Mouse (Mus musculus) megakaryocyte, embryonic 14.5 days (primary cell): ENCODE measurements around the gene Syne1.

Experiments used
- FLI1 ChIP-seq: IDR thresholded peaks from 2 replicates; pipeline ENCODE4 v1.6.1; 2012; ENCODE audit warnings: low read length, inconsistent platforms, mixed read lengths
- GATA1 ChIP-seq: IDR thresholded peaks from 3 replicates; pipeline ENCODE4 v1.6.1; 2012; ENCODE audit warnings: mixed read lengths, low read length, inconsistent platforms, borderline replicate concordance

DNA sequence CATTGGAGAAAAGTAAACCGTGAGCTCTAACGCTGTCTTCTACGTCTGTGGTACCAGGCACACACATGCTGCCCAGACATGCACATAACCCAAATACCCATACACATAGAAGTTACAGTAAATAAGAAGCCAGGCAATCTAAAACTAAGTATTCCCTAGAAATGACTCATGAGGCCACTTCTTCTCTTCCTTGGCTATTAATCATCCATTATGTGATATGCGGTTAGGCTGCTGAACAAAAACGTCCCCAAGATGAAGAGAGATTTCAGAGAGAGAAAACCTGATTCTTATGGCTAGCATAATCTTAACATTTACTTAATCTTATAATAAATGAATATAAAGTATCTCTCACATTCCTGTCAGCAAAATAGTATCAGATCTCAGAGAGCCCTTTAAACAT, 409.8 kb downstream of the Syne1 start:
- TF ChIP-seq GATA1 (no peak), FLI1 (no peak)
